22 mouse cellular contexts compared by ENCODE assay signal in the genomic region with DNA sequence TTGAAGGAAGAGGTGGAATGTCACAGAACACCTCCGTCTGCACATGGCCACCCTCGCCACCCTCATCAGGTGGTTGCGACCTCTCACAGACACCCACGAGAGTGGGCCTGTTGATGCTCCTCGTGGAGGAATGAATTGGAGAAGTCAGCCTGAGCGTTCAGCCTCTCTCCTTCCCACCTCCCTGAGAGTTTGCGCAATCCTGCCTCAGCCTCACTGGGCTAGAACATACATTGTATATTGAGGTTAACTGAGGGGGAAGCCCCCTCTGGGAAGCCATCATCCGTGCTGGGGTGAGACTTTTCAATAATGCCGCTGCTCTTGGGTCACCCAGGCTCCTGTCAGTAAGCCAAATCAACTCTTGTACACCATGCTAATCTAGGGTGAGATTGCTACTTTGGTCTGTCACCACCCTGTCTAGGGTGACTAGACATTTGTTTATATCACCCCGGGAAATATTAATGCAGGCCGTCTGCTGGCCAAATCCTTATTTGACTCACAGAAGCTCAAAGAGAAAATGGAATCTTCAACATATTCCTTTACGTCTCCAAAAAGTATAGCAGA. TPM values are rescaled to one million over a fixed set of nuclear protein-coding genes. Genes with fewer than 3 reads are reported as not detected.
A peak's percentile ranks its signal among the peaks of the same experiment; 100 is the strongest.
DNase-seq lines count a peak whose midpoint lies in the region; ATAC-seq and TF ChIP-seq lines count a peak whose summit lies in the region.
"Had no signal": no experiment of that assay in that cellular context is flagged by ENCODE, and none has a peak within 500 bp of the region (broad histone marks: within the 10 kb centered on the region; RNA-seq: fewer than 3 reads in every experiment).

No protein-coding gene starts in this region.

- peak overlapping the region; percentile 24; the same call in 1 of the 2 replicates for H3K4me2 ChIP-seq in heart, postnatal 0 days (ENCODE audit: low read depth, low read length)

- H3K27me3 ChIP-seq in heart, postnatal 0 days (ENCODE audit: control insufficient read depth, insufficient read depth, low read length) = no peaks in the 10 kb centered on the region
- H3K27me3 ChIP-seq in C2C12 (ENCODE audit: control insufficient read depth, insufficient read depth, insufficient read length) = peaks cover 4% of the 10 kb centered on the region
- H3K27me3 ChIP-seq: limb, embryonic 13.5 days; liver, embryonic 15.5 days; Patski; stomach, embryonic 15.5 days had no signal

- no peak for TF ChIP-seq CTCF in heart, postnatal 0 days (IDR thresholded peaks at IDR 0.05; ENCODE audit: low read depth)
- no peak for TF ChIP-seq CTCF in C2C12 (IDR thresholded peaks at IDR 0.05; ENCODE audit: control insufficient read depth, insufficient read depth, insufficient read length)

- ATAC-seq in heart, postnatal 0 days (ENCODE audit: insufficient read depth, low read depth) = peak; percentile 53; the same call in 1 of the 2 replicates
- peak; percentile 65 for ATAC-seq in common myeloid progenitor, adult 5-6 weeks (replicated peaks; ENCODE audit: low read depth, poor library complexity, severe bottlenecking)
- peak; percentile 78 for ATAC-seq in megakaryocyte progenitor cell, adult 5-6 weeks (replicated peaks; ENCODE audit: poor library complexity)
- ATAC-seq: midbrain, embryonic 13.5 days; Patski had no signal

- H3K36me3 ChIP-seq in heart, postnatal 0 days (replicated peaks; ENCODE audit: control insufficient read depth, insufficient read depth, low read length) = no peaks in the 10 kb centered on the region
- H3K36me3 ChIP-seq in C2C12 (ENCODE audit: control insufficient read depth, insufficient read depth) = no peaks in the 10 kb centered on the region
- H3K36me3 ChIP-seq: forebrain, embryonic 12.5 days; hindbrain, embryonic 13.5 days; limb, embryonic 13.5 days; liver, embryonic 15.5 days; midbrain, embryonic 13.5 days; stomach, embryonic 15.5 days had no signal

- no peak overlapping the region for H3K4me3 ChIP-seq in heart, postnatal 0 days (ENCODE audit: low read depth, low read length)
- H3K4me3 ChIP-seq in C2C12 (ENCODE audit: insufficient read depth, poor library complexity, severe bottlenecking) = no peak overlapping the region
- H3K4me3 ChIP-seq: liver, embryonic 15.5 days; stomach, embryonic 15.5 days had no signal

- 58% methylated on average over 12 of the region's 12 CpGs for WGBS in heart, postnatal 0 days

- H3K79me2 ChIP-seq in C2C12 (ENCODE audit: control insufficient read depth, insufficient read depth) = no peaks in the 10 kb centered on the region

- peaks cover 15% of the 10 kb centered on the region for H3K4me1 ChIP-seq in heart, postnatal 0 days (ENCODE audit: control insufficient read depth, insufficient read depth)

- no peak overlapping the region for H3K27ac ChIP-seq in heart, postnatal 0 days (ENCODE audit: low read depth)
- H3K27ac ChIP-seq: forebrain, embryonic 12.5 days; hindbrain, embryonic 13.5 days; limb, embryonic 13.5 days; liver, embryonic 15.5 days; midbrain, embryonic 13.5 days had no signal

- DNase-seq in heart, postnatal 0 days (ENCODE audit: low spot score) = no peak
- DNase-seq in heart, postnatal 4 days = no peak
- DNase-seq in adrenal gland, adult 2 months = no peak
- DNase-seq in Muller cell, postnatal 12 days (ENCODE audit: inconsistent ontology term) = no peak
- DNase-seq in layer of hippocampus, adult 8-10 months (ENCODE audit: low spot score in 2 of 2) = no peak
- DNase-seq: adrenal gland, postnatal 14 days; B cell, adult 2 months; cerebellum, adult 11 months; cerebellum, postnatal 36 days; heart, adult 11 months; layer of hippocampus, postnatal 36 days had no signal

- H3ac ChIP-seq in C2C12 (ENCODE audit: control insufficient read depth, insufficient read length, low read depth) = no peak overlapping the region

- H3K9ac ChIP-seq in heart, postnatal 0 days (replicated peaks; ENCODE audit: low read depth, low read length) = no peak overlapping the region
- H3K9ac ChIP-seq: forebrain, embryonic 12.5 days; hindbrain, embryonic 13.5 days; limb, embryonic 13.5 days; liver, embryonic 15.5 days; stomach, embryonic 15.5 days had no signal

- H3K79me3 ChIP-seq in C2C12 (ENCODE audit: low read depth) = no peaks in the 10 kb centered on the region

- TF ChIP-seq EP300 in heart, postnatal 0 days (IDR thresholded peaks at IDR 0.05; ENCODE audit: low read depth) = no peak

- H3K9me3 ChIP-seq in heart, postnatal 0 days (replicated peaks; ENCODE audit: control insufficient read depth, low read length) = no peaks in the 10 kb centered on the region
- H3K9me3 ChIP-seq: forebrain, embryonic 12.5 days; hindbrain, embryonic 13.5 days; limb, embryonic 13.5 days; liver, embryonic 15.5 days; midbrain, embryonic 13.5 days; stomach, embryonic 15.5 days had no signal

TF ChIP-seq in C2C12, 6 proteins besides CTCF, POLR2A, EP300 and RAD21:
- TF ChIP-seq MYOD1 (IDR thresholded peaks at IDR 0.05; ENCODE audit: control insufficient read depth, insufficient read length, low read depth) (no peak), CEBPB (IDR thresholded peaks at IDR 0.05; ENCODE audit: low read depth) (peak; percentile 39)

RNA-seq across cellular contexts. Expression of a gene that starts 1.0 kb away (rescaled TPM):
- total RNA-seq in heart, postnatal 0 days (2014; rRNA removed; ENCODE audit: low replicate concordance) = 0.04 and 0.77 TPM in 2 replicates
- polyA plus RNA-seq in heart, postnatal 0 days (2015; fragmentation: Nextera tagmentation; extraction: Ambion mirVana) = 0.22 and 0.42 TPM in 2 replicates
- under 1 TPM; 0.45 to 0.83 TPM for total RNA-seq in heart, postnatal 4 days (2021)
- 0.05 TPM for polyA plus RNA-seq in C2C12 (2012; fragmentation: generic; extraction: Trizol)
- total RNA-seq in common myeloid progenitor, adult 5-6 weeks (2017) = 0.18 and 0.39 TPM in 2 replicates
- total RNA-seq in megakaryocyte progenitor cell, adult 5-6 weeks (2015) = 0.42 TPM in 1 of 2 replicates, not detected in the other
- 0.10 TPM in 1 of 2 replicates, not detected in the other for total RNA-seq in megakaryocyte progenitor cell, adult 5-6 weeks (2017)
- total RNA-seq in adrenal gland, adult 2 months (2021) = under 1 TPM; 0.23 to 0.41 TPM
- 0.92 and 0.95 TPM in 2 replicates for polyA plus RNA-seq in adrenal gland, adult 2 months (2012; rRNA removed)
- 1 to 10 TPM in 3 of 4 experiments, under 1 TPM in 1; 0.87 to 1.6 (median 1.2) TPM for total RNA-seq in layer of hippocampus, adult 8-10 months (2022)
- total RNA-seq: gastrocnemius, adult 8-10 months had no signal
